Mouse (Mus musculus) heart, embryonic 16.5 days (tissue): ENCODE results near the gene Nfib. TPM values are rescaled to one million over a fixed set of nuclear protein-coding genes. Genes with fewer than 3 reads are reported as not detected.

ENCODE experiments used
- ATAC-seq: fragments of 200-750 bp; cut with Nextera tagmentation; replicated peaks from 2 replicates; pipeline ENCODE4 v1.8.0; 2017; ENCODE audit warnings: moderate number of reproducible peaks; ENCODE audit not compliant: insufficient read depth, low FRiP score; ENCODE audit errors: extremely low read depth
- H3K27ac ChIP-seq: fragments of 300-500 bp; sonication (generic); 2 replicates; pipeline ENCODE4 v1.5.1; 2014; ENCODE audit warnings: mild to moderate bottlenecking, low read length, control low read depth, moderate library complexity
- H3K27me3 ChIP-seq: fragments of 300-500 bp; sonication (generic); 2 replicates; pipeline ENCODE4 v1.6.1; 2014; ENCODE audit warnings: low read length, mixed read lengths; ENCODE audit not compliant: control insufficient read depth, insufficient read depth
- H3K36me3 ChIP-seq: fragments of 300-500 bp; sonication (generic); 2 replicates; pipeline ENCODE4 v1.6.1; 2014; ENCODE audit not compliant: control insufficient read depth, insufficient read depth
- H3K4me1 ChIP-seq: fragments of 300-500 bp; sonication (generic); 2 replicates; pipeline ENCODE4 v1.6.1; 2014; ENCODE audit warnings: low read length, mixed read lengths; ENCODE audit not compliant: control insufficient read depth, insufficient read depth
- H3K4me2 ChIP-seq: fragments of 300-500 bp; sonication (generic); 2 replicates; pipeline ENCODE4 v1.6.1; 2014; ENCODE audit warnings: low read depth, mild to moderate bottlenecking, control low read depth, low read length
- H3K4me3 ChIP-seq: fragments of 300-500 bp; sonication (generic); 2 replicates; pipeline ENCODE4 v1.5.1; 2014; ENCODE audit warnings: mild to moderate bottlenecking, control low read depth, low read length
- H3K9ac ChIP-seq: fragments of 300-500 bp; sonication (generic); 2 replicates; pipeline ENCODE4 v1.6.1; 2014; ENCODE audit warnings: low read length, control low read depth
- H3K9me3 ChIP-seq: fragments of 300-500 bp; sonication (generic); replicated peaks from 2 replicates; pipeline ENCODE4 v1.6.1; 2016; ENCODE audit warnings: low read length; ENCODE audit not compliant: control insufficient read depth
- WGBS: fragments of 180-500 bp; shearing (Covaris S2); extraction: QIAGEN DNeasy Blood & Tissue Kit; methylation state at CpG from one replicate; pipeline ENCODE4 v1.1.7; 2014; 5-methylcytosine and 5-hydroxymethylcytosine counted together
- polyA plus RNA-seq: library from polyadenylated mRNA; unstranded; fragments of >200 nt; fragmentation: Nextera tagmentation; extraction: Ambion mirVana; gene quantifications from 2 replicates; pipeline ENCODE4 v1.2.1, GENCODE M21; 2015

The Nfib gene
- polyA plus RNA-seq, 1 experiment from 2014 or later = 56.7 TPM

GRCm38 (mm10) chr4:82715833-82716232, 10.3 kb upstream of the Nfib start:
- Histone ChIP-seq H3K4me1 (no peaks in the 10 kb centered on the region), H3K27ac (no peak overlapping the region), H3K4me3 (no peak overlapping the region), H3K9me3 (no peaks in the 10 kb centered on the region), H3K36me3 (no peaks in the 10 kb centered on the region), H3K9ac (no peak overlapping the region), H3K4me2 (no peak overlapping the region), H3K27me3 (no peaks in the 10 kb centered on the region)
- no peak for ATAC-seq
- 89% methylated on average over 2 of the region's 2 CpGs for WGBS

- no peak for ATAC-seq
Observed at GRCm38 (mm10) chr4:82711611-82712295, 6.2 kb upstream of the Nfib start.

GRCm38 (mm10) chr4:82709666-82710065, 4.1 kb upstream of the Nfib start:
- Histone ChIP-seq H3K27me3 (no peaks in the 10 kb centered on the region), H3K4me3 (no peak overlapping the region), H3K36me3 (no peaks in the 10 kb centered on the region), H3K9me3 (no peaks in the 10 kb centered on the region), H3K4me2 (no peak overlapping the region), H3K9ac (no peak overlapping the region), H3K4me1 (peaks cover 28% of the 10 kb centered on the region), H3K27ac (no peak overlapping the region)
- ATAC-seq = no peak
- WGBS = 59% methylated on average over 6 of the region's 6 CpGs

More at GRCm38 (mm10) chr4:82711611-82712295, 6.2 kb upstream of the Nfib start:
- no peak overlapping the region for H3K4me3 ChIP-seq
- no peak overlapping the region for H3K9ac ChIP-seq
- 74% methylated on average over 7 of the region's 7 CpGs for WGBS
- H3K27ac ChIP-seq = no peak overlapping the region
- no peak overlapping the region for H3K4me2 ChIP-seq
- H3K36me3 ChIP-seq = no peaks in the 10 kb centered on the region
- H3K9me3 ChIP-seq = no peaks in the 10 kb centered on the region
- no peaks in the 10 kb centered on the region for H3K27me3 ChIP-seq
- H3K4me1 ChIP-seq = peaks cover 9% of the 10 kb centered on the region

GRCm38 (mm10) chr4:82706012-82706411, 462 bp upstream of the Nfib start:
- 62% methylated on average over 2 of the region's 2 CpGs for WGBS
- Histone ChIP-seq H3K4me3 (no peak overlapping the region), H3K4me2 (no peak overlapping the region), H3K27ac (peak overlapping the region; percentile 76), H3K27me3 (no peaks in the 10 kb centered on the region), H3K9ac (no peak overlapping the region), H3K36me3 (no peaks in the 10 kb centered on the region), H3K9me3 (no peaks in the 10 kb centered on the region), H3K4me1 (peaks cover 45% of the 10 kb centered on the region)
- no peak for ATAC-seq

GRCm38 (mm10) chr4:82704079-82704830, 1.3 kb downstream of the Nfib start:
- no peak for ATAC-seq
- no peak overlapping the region; the same call in 1 of the 2 replicates for H3K27ac ChIP-seq
- no peak overlapping the region for H3K4me3 ChIP-seq
- H3K4me2 ChIP-seq = no peak overlapping the region
- H3K36me3 ChIP-seq = no peaks in the 10 kb centered on the region
- no peaks in the 10 kb centered on the region for H3K9me3 ChIP-seq
- no peaks in the 10 kb centered on the region for H3K27me3 ChIP-seq
- WGBS = 77% methylated on average over 19 of the region's 19 CpGs
- H3K9ac ChIP-seq = no peak overlapping the region
- H3K4me1 ChIP-seq = peaks cover 53% of the 10 kb centered on the region

- no peak overlapping the region for H3K4me2 ChIP-seq
- no peaks in the 10 kb centered on the region for H3K27me3 ChIP-seq
- H3K36me3 ChIP-seq = no peaks in the 10 kb centered on the region
- ATAC-seq = no peak
- H3K4me1 ChIP-seq = peaks cover 45% of the 10 kb centered on the region
- no peak overlapping the region for H3K4me3 ChIP-seq
- H3K27ac ChIP-seq = no peak overlapping the region
- H3K9ac ChIP-seq = no peak overlapping the region
- 60% methylated on average over 6 of the region's 6 CpGs for WGBS
- H3K9me3 ChIP-seq = no peaks in the 10 kb centered on the region
Observed at GRCm38 (mm10) chr4:82702808-82703207, 2.7 kb downstream of the Nfib start.

GRCm38 (mm10) chr4:82699504-82699903, 6.0 kb downstream of the Nfib start:
- H3K36me3 ChIP-seq = no peaks in the 10 kb centered on the region

GRCm38 (mm10) chr4:82698616-82699015, 6.9 kb downstream of the Nfib start:
- Histone ChIP-seq H3K9ac (no peak overlapping the region), H3K27me3 (no peaks in the 10 kb centered on the region), H3K36me3 (no peaks in the 10 kb centered on the region), H3K4me3 (no peak overlapping the region), H3K27ac (no peak overlapping the region), H3K4me1 (peaks cover 20% of the 10 kb centered on the region), H3K4me2 (no peak overlapping the region), H3K9me3 (no peaks in the 10 kb centered on the region)
- WGBS = 84% methylated on average over 12 of the region's 12 CpGs
- no peak for ATAC-seq

More at GRCm38 (mm10) chr4:82699504-82699903, 6.0 kb downstream of the Nfib start:
- Histone ChIP-seq H3K9me3 (no peaks in the 10 kb centered on the region), H3K4me2 (no peak overlapping the region), H3K27ac (no peak overlapping the region), H3K4me1 (peaks cover 28% of the 10 kb centered on the region), H3K27me3 (no peaks in the 10 kb centered on the region), H3K9ac (no peak overlapping the region), H3K4me3 (no peak overlapping the region)
- WGBS = 63% methylated on average over 11 of the region's 11 CpGs
- ATAC-seq = no peak

- Histone ChIP-seq H3K4me3 (no peak overlapping the region), H3K4me1 (peaks cover 21% of the 10 kb centered on the region), H3K27me3 (no peaks in the 10 kb centered on the region), H3K9me3 (no peaks in the 10 kb centered on the region), H3K36me3 (no peaks in the 10 kb centered on the region), H3K27ac (no peak overlapping the region), H3K9ac (no peak overlapping the region), H3K4me2 (no peak overlapping the region)
- WGBS = 63% methylated on average over 6 of the region's 6 CpGs
- no peak for ATAC-seq
Observed at GRCm38 (mm10) chr4:82697151-82697550, 8.4 kb downstream of the Nfib start.
